Mouse (Mus musculus) gastrocnemius, adult 8-10 months (tissue): Measurements from ENCODE around the gene Ptcd2. TPM values are rescaled to one million over a fixed set of nuclear protein-coding genes. Genes with fewer than 3 reads are reported as not detected.

Experiments used
- DNase-seq, 2 experiments: peaks; one replicate each; pipeline ENCODE4 v3.0.0; 2022; ENCODE audit warnings: low spot score in 2 of 2
- total RNA-seq, 4 experiments: library from RNA; stranded (reverse); gene quantifications; 2 replicates each; pipeline ENCODE4 v1.2.4; 2022

Gene Ptcd2
- total RNA-seq: 10 to 100 TPM; 22.1 to 27.9 (median 25.4) TPM

GRCm38 (mm10) chr13:99344599-99345575 is at the start of gene Ptcd2, which contains the start of gene Mrps27:
Gene Ptcd2 (minus strand): TSS chr13:99344705.
Gene Mrps27 (plus strand): TSS chr13:99344786.
- DNase-seq: peak; percentile 96 to 97

- DNase-seq: no peak
These were observed 48.6 kb upstream of the Ptcd2 start for GRCm38 (mm10) chr13:99393128-99393527.

- peak; percentile 49 to 62 for DNase-seq
These were observed 46.9 kb upstream of the Ptcd2 start for GRCm38 (mm10) chr13:99391417-99391816.

- DNase-seq: no peak
These were observed 43.7 kb upstream of the Ptcd2 start for GRCm38 (mm10) chr13:99387901-99388811.

- no peak for DNase-seq
These were observed 41.8 kb upstream of the Ptcd2 start for GRCm38 (mm10) chr13:99386341-99386740.

GRCm38 (mm10) chr13:99385911-99386310 is 41.4 kb upstream of the Ptcd2 start:
- no peak for DNase-seq

GRCm38 (mm10) chr13:99384555-99385203 is 40.2 kb upstream of the Ptcd2 start:
- no peak for DNase-seq

- no peak for DNase-seq
These were observed 37.9 kb upstream of the Ptcd2 start for GRCm38 (mm10) chr13:99382373-99382772.

- no peak for DNase-seq
These were observed 33.7 kb upstream of the Ptcd2 start for GRCm38 (mm10) chr13:99378223-99378622.

GRCm38 (mm10) chr13:99377055-99377454 is 32.5 kb upstream of the Ptcd2 start:
- DNase-seq: no peak

- peak; percentile 64 to 71 for DNase-seq
These were observed 31.0 kb upstream of the Ptcd2 start for GRCm38 (mm10) chr13:99375550-99375949.

- DNase-seq: no peak
These were observed 29.7 kb upstream of the Ptcd2 start for GRCm38 (mm10) chr13:99374191-99374590.

GRCm38 (mm10) chr13:99373684-99374083 is 29.2 kb upstream of the Ptcd2 start:
- DNase-seq: no peak

GRCm38 (mm10) chr13:99371285-99371684 is 26.8 kb upstream of the Ptcd2 start:
- DNase-seq: no peak

- no peak for DNase-seq
These were observed 24.6 kb upstream of the Ptcd2 start for GRCm38 (mm10) chr13:99369103-99369502.

- DNase-seq: peak; percentile 49 to 57
These were observed 23.2 kb upstream of the Ptcd2 start for GRCm38 (mm10) chr13:99367554-99368174.

- DNase-seq: no peak
These were observed 22.1 kb upstream of the Ptcd2 start for GRCm38 (mm10) chr13:99366422-99367175.

- DNase-seq: no peak
These were observed 19.4 kb upstream of the Ptcd2 start for GRCm38 (mm10) chr13:99363866-99364265.

- DNase-seq: no peak
These were observed 14.4 kb upstream of the Ptcd2 start for GRCm38 (mm10) chr13:99358921-99359320.
